Mouse (Mus musculus): ENCODE data around the gene Lif. TPM values are rescaled to one million over a fixed set of nuclear protein-coding genes. Genes with fewer than 3 reads are reported as not detected.

Gene Lif
- total and polyA plus RNA-seq, 3 experiments = 0.02 to 1.2 (median 0.75) TPM

DNA sequence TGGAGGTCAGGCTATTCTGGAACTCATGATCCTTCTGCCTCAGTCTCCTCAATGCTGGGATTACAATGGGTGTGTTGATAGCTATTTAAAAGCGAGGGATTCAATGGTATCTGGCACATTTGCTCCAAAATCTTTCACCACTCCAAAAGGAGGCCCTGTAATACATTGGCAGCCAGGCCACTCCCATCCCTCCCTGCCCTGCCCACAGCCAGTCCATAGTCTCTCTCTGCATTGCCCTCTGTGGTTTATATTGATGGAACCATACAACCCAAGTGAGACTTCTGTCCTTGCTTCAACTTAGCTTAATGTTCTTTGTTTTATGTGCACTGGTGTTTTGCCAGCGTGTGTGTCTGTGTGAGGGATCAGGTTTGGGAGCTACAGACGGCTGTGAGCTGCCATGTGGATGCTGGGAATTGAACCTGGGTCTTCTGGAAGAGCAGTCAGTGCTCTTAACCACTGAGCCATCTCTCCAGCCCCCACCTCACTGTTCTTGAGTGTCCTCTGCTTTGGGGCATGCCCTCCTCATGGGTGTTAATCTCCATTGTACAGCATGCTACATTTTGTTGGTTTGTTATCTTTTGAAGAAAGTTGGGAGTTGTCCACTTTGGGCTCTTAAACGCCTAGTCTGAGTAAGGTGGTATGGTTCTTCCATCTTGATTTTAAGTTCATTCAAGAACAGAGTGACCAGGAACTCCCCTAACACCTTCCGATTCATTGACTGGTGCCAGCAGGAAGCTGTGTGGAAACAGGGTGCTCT, 30.6 kb upstream of the Lif start:
- DNase-seq (ENCODE audit: low spot score) (no peak), ATAC-seq (ENCODE audit: extremely low read depth, insufficient number of reproducible peaks, low FRiP score, poor library complexity, severe bottlenecking) (no peak)
- H3K4me3 ChIP-seq (ENCODE audit: low read depth, low read length) = no peak overlapping the region; the same call in 1 of the 2 replicates
- no peaks in the 10 kb centered on the region for H3K9me3 ChIP-seq (replicated peaks)
- peaks cover 87% of the 10 kb centered on the region for H3K4me1 ChIP-seq (ENCODE audit: insufficient read depth, low read depth, low read length)
- peaks cover 57% of the 10 kb centered on the region for H3K36me3 ChIP-seq (replicated peaks)
- TF ChIP-seq CTCF (IDR thresholded peaks at IDR 0.05; ENCODE audit: low read depth, low read length) (no peak), GATA1 (IDR thresholded peaks at IDR 0.05; ENCODE audit: borderline replicate concordance, low read length) (no peak), GATA2 (IDR thresholded peaks at IDR 0.05; ENCODE audit: borderline replicate concordance, low read depth, low read length) (no peak), POLR2AphosphoS5 (IDR thresholded peaks at IDR 0.05; ENCODE audit: insufficient replicate concordance, low read depth, low read length) (no peak), TAL1 (conservative IDR thresholded peaks at IDR 0.05; ENCODE audit: low read depth, low read length) (no peak)
- H3K27me3 ChIP-seq (ENCODE audit: insufficient read depth, low read length) = no peaks in the 10 kb centered on the region

DNA sequence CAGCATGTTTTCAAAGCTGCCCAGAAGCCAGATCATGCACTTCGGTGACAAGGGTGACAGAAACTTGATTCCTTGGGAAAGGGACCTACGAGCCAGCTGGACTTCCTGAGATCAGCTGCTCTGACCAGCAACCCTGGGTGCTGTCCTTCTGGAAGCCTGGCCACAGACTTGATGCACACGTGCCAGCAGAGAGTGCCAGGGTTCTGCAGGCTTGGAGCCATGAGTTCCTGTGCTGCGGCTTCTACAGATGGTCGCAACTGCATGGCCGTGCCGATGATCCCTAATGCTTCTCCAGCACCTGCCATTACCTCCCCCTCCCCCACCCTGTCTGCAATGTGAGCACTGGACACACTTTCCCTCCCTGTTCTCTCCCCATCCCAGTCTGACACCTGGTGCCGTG, 28.9 kb upstream of the Lif start:
- Histone ChIP-seq H3K27me3 (ENCODE audit: insufficient read depth, low read length) (no peaks in the 10 kb centered on the region), H3K4me3 (ENCODE audit: low read depth, low read length) (peak overlapping the region; percentile 38; the same call in 1 of the 2 replicates), H3K9me3 (replicated peaks) (no peaks in the 10 kb centered on the region), H3K36me3 (replicated peaks) (peaks cover 71% of the 10 kb centered on the region), H3K4me1 (ENCODE audit: insufficient read depth, low read depth, low read length) (peaks cover 84% of the 10 kb centered on the region)
- DNase-seq (ENCODE audit: low spot score) (no peak), ATAC-seq (ENCODE audit: extremely low read depth, insufficient number of reproducible peaks, low FRiP score, poor library complexity, severe bottlenecking) (no peak)
- TF ChIP-seq CTCF (IDR thresholded peaks at IDR 0.05; ENCODE audit: low read depth, low read length) (no peak), TAL1 (conservative IDR thresholded peaks at IDR 0.05; ENCODE audit: low read depth, low read length) (no peak), POLR2AphosphoS5 (IDR thresholded peaks at IDR 0.05; ENCODE audit: insufficient replicate concordance, low read depth, low read length) (no peak), GATA1 (IDR thresholded peaks at IDR 0.05; ENCODE audit: borderline replicate concordance, low read length) (no peak), GATA2 (IDR thresholded peaks at IDR 0.05; ENCODE audit: borderline replicate concordance, low read depth, low read length) (no peak)

DNA sequence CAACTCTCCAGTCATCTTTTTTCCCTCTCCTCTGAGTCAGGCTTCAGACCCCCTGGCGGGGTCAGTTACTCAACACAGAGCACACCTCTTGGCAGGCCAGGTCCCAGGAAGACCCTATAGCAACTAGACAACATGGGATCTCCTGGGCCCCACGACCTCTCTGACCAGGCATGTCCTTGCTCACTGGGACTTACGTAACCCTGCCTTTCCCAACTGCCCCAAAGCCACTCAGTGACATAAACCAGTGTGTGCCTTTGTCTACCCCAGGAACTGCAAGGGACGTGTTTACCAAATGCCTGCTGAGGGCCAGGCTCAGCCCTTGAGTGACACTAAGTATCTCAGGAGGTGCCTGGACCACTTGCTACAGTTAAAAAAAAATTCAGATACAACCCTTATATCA, 27.5 kb upstream of the Lif start:
- H3K36me3 ChIP-seq (replicated peaks) = peaks cover 78% of the 10 kb centered on the region
- TF ChIP-seq GATA1 (IDR thresholded peaks at IDR 0.05; ENCODE audit: borderline replicate concordance, low read length) (no peak), POLR2AphosphoS5 (IDR thresholded peaks at IDR 0.05; ENCODE audit: insufficient replicate concordance, low read depth, low read length) (no peak), GATA2 (IDR thresholded peaks at IDR 0.05; ENCODE audit: borderline replicate concordance, low read depth, low read length) (no peak), TAL1 (conservative IDR thresholded peaks at IDR 0.05; ENCODE audit: low read depth, low read length) (no peak), CTCF (IDR thresholded peaks at IDR 0.05; ENCODE audit: low read depth, low read length) (no peak)
- ATAC-seq (ENCODE audit: extremely low read depth, insufficient number of reproducible peaks, low FRiP score, poor library complexity, severe bottlenecking) (no peak), DNase-seq (ENCODE audit: low spot score) (no peak)
- H3K4me1 ChIP-seq (ENCODE audit: insufficient read depth, low read depth, low read length) = peaks cover 82% of the 10 kb centered on the region
- H3K9me3 ChIP-seq (replicated peaks) = no peaks in the 10 kb centered on the region
- H3K27me3 ChIP-seq (ENCODE audit: insufficient read depth, low read length) = no peaks in the 10 kb centered on the region
- H3K4me3 ChIP-seq (ENCODE audit: low read depth, low read length) = no peak overlapping the region

DNA sequence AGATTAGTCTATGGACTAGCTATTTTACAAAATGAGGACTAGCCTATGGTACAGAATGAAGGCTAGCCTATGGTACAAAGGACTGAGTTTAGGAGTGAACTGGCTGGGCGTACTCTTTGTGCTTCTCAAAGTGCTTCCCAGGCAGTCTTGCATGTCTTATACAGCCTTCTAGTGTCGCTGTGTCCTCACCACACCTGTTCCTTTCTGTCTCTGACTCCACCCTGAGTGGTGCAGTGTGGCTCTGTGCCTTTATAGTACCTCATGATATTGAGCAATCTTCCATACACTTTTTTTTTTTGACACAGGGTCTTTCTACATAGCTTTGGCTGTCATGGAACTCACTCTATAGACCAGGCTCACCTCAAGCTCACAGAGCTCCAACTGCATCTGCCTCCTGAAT, 25.9 kb upstream of the Lif start:
- no peak for ATAC-seq (ENCODE audit: extremely low read depth, insufficient number of reproducible peaks, low FRiP score, poor library complexity, severe bottlenecking)
- Histone ChIP-seq H3K36me3 (replicated peaks) (peaks cover 69% of the 10 kb centered on the region), H3K4me3 (ENCODE audit: low read depth, low read length) (no peak overlapping the region), H3K27me3 (ENCODE audit: insufficient read depth, low read length) (no peaks in the 10 kb centered on the region), H3K4me1 (ENCODE audit: insufficient read depth, low read depth, low read length) (peaks cover 85% of the 10 kb centered on the region), H3K9me3 (replicated peaks) (no peaks in the 10 kb centered on the region)
- TF ChIP-seq GATA1 (IDR thresholded peaks at IDR 0.05; ENCODE audit: borderline replicate concordance, low read length) = no peak
- TF ChIP-seq GATA2 (IDR thresholded peaks at IDR 0.05; ENCODE audit: borderline replicate concordance, low read depth, low read length) = no peak
- no peak for TF ChIP-seq TAL1 (conservative IDR thresholded peaks at IDR 0.05; ENCODE audit: low read depth, low read length)
- no peak for TF ChIP-seq CTCF (IDR thresholded peaks at IDR 0.05; ENCODE audit: low read depth, low read length)
- no peak for TF ChIP-seq POLR2AphosphoS5 (IDR thresholded peaks at IDR 0.05; ENCODE audit: insufficient replicate concordance, low read depth, low read length)
- no peak for DNase-seq (ENCODE audit: low spot score)

DNA sequence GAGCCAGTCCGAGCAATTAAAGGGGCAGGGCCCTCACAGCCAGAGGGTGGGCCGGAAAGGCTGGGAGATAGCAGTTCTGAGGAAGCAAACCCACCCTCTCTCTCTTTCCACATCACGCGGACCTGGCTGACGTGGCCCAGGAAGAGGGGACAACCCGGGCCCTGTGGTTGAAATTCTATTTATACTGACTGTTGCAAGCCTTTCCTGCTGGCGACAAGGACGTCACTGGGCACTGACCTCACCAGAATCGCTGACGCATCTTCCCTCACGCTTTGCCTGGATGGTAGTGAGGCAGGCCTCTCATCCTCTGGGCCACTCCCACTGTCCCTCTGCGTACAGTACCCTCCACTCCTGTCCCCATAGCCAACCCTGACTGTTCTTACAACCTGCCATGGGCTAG, 24.7 kb upstream of the Lif start:
- no peak for ATAC-seq (ENCODE audit: extremely low read depth, insufficient number of reproducible peaks, low FRiP score, poor library complexity, severe bottlenecking)
- Histone ChIP-seq H3K4me3 (ENCODE audit: low read depth, low read length) (no peak overlapping the region), H3K27me3 (ENCODE audit: insufficient read depth, low read length) (no peaks in the 10 kb centered on the region), H3K36me3 (replicated peaks) (peaks cover 60% of the 10 kb centered on the region), H3K9me3 (replicated peaks) (no peaks in the 10 kb centered on the region), H3K4me1 (ENCODE audit: insufficient read depth, low read depth, low read length) (peaks cover 86% of the 10 kb centered on the region)
- DNase-seq (ENCODE audit: low spot score) = no peak
- no peak for TF ChIP-seq POLR2AphosphoS5 (IDR thresholded peaks at IDR 0.05; ENCODE audit: insufficient replicate concordance, low read depth, low read length)
- TF ChIP-seq GATA2 (IDR thresholded peaks at IDR 0.05; ENCODE audit: borderline replicate concordance, low read depth, low read length) = no peak
- TF ChIP-seq CTCF (IDR thresholded peaks at IDR 0.05; ENCODE audit: low read depth, low read length) = no peak
- no peak for TF ChIP-seq GATA1 (IDR thresholded peaks at IDR 0.05; ENCODE audit: borderline replicate concordance, low read length)
- TF ChIP-seq TAL1 (conservative IDR thresholded peaks at IDR 0.05; ENCODE audit: low read depth, low read length) = no peak

DNA sequence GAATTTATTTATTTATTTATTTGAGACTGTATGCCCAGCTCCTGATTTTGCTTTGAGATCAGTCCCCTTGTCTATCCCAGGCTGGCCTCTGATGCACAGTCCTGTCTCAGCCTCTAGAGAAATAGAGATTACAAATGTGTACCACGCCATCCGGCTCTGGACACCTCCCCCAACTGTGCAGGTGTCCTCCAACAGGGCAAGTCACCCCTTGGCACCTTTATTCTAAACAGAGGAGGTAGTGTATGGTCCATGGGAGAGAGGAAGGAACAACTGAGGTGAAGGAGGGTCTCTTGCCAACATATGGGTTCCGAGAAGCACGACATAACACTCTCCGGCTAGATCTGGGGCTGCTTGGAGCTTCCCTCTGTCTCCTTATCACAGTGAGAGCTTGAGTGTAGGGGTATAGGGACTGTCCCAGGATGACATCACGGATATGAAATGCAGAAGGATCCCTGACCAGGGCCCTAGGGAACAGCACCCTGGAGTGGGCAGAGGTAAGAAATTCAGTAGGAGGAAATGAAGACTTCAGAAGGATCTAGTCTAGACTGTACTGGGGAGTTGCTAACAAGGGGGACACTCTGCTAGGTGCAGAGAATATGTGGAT, 22.2 kb upstream of the Lif start:
- Histone ChIP-seq H3K9me3 (replicated peaks) (peaks cover 6% of the 10 kb centered on the region), H3K4me1 (ENCODE audit: insufficient read depth, low read depth, low read length) (peaks cover 85% of the 10 kb centered on the region), H3K4me3 (ENCODE audit: low read depth, low read length) (peak overlapping the region; percentile 80; the same call in 1 of the 2 replicates), H3K27me3 (ENCODE audit: insufficient read depth, low read length) (no peaks in the 10 kb centered on the region), H3K36me3 (replicated peaks) (peaks cover 63% of the 10 kb centered on the region)
- DNase-seq (ENCODE audit: low spot score) (no peak), ATAC-seq (ENCODE audit: extremely low read depth, insufficient number of reproducible peaks, low FRiP score, poor library complexity, severe bottlenecking) (no peak)
- TF ChIP-seq TAL1 (conservative IDR thresholded peaks at IDR 0.05; ENCODE audit: low read depth, low read length) (no peak), GATA1 (IDR thresholded peaks at IDR 0.05; ENCODE audit: borderline replicate concordance, low read length) (no peak), POLR2AphosphoS5 (IDR thresholded peaks at IDR 0.05; ENCODE audit: insufficient replicate concordance, low read depth, low read length) (no peak)
